Mouse (Mus musculus) lung, embryonic 16.5 days (tissue): ENCODE data around the gene Mctp2. TPM values are rescaled to one million over a fixed set of nuclear protein-coding genes. Genes with fewer than 3 reads are reported as not detected.
A peak's percentile ranks its signal among the peaks of the same experiment; 100 is the strongest.

Experiments used
- ATAC-seq: fragments of 200-750 bp; cut with Nextera tagmentation; 2 replicates; pipeline ENCODE4 v1.8.0; 2017; ENCODE audit warnings: low read depth, mild to moderate bottlenecking, moderate library complexity
- H3K27ac ChIP-seq: fragments of 300-500 bp; sonication (generic); 2 replicates; pipeline ENCODE4 v1.5.1; 2014; ENCODE audit warnings: mild to moderate bottlenecking, control low read depth, low read length
- H3K27me3 ChIP-seq: fragments of 300-500 bp; sonication (generic); 2 replicates; pipeline ENCODE4 v1.6.1; 2014; ENCODE audit warnings: low read depth, low read length, mixed read lengths; ENCODE audit not compliant: control insufficient read depth, insufficient read depth
- H3K36me3 ChIP-seq: fragments of 300-500 bp; sonication (generic); 2 replicates; pipeline ENCODE4 v1.6.1; 2014; ENCODE audit warnings: low read length; ENCODE audit not compliant: control insufficient read depth, insufficient read depth
- H3K4me1 ChIP-seq: fragments of 300-500 bp; sonication (generic); replicated peaks from 2 replicates; pipeline ENCODE4 v1.6.1; 2014; ENCODE audit warnings: low read length, mixed read lengths; ENCODE audit not compliant: control insufficient read depth, insufficient read depth
- H3K4me2 ChIP-seq: fragments of 300-500 bp; sonication (generic); 2 replicates; pipeline ENCODE4 v1.6.1; 2014; ENCODE audit warnings: low read depth, low read length, control low read depth
- H3K4me3 ChIP-seq: fragments of 300-500 bp; sonication (generic); 2 replicates; pipeline ENCODE4 v1.5.1; 2014; ENCODE audit warnings: mild to moderate bottlenecking, low read length, control low read depth
- H3K9ac ChIP-seq: fragments of 300-500 bp; sonication (generic); 2 replicates; pipeline ENCODE4 v1.6.1; 2014; ENCODE audit warnings: low read length, control low read depth
- H3K9me3 ChIP-seq: fragments of 300-500 bp; sonication (generic); 2 replicates; pipeline ENCODE4 v1.6.1; 2016; ENCODE audit warnings: low read length; ENCODE audit not compliant: control insufficient read depth
- WGBS: fragments of 180-500 bp; shearing (Covaris S2); extraction: QIAGEN DNeasy Blood & Tissue Kit; methylation state at CpG from one replicate; pipeline ENCODE4 v1.1.7; 2014; 5-methylcytosine and 5-hydroxymethylcytosine counted together
- polyA plus RNA-seq: library from polyadenylated mRNA; unstranded; fragments of >200 nt; fragmentation: Nextera tagmentation; extraction: Ambion mirVana; gene quantifications from 2 replicates; pipeline ENCODE4 v1.2.1, GENCODE M21; 2015

The Mctp2 gene
- polyA plus RNA-seq, 1 experiment from 2014 or later, result 4.6 TPM

DNA sequence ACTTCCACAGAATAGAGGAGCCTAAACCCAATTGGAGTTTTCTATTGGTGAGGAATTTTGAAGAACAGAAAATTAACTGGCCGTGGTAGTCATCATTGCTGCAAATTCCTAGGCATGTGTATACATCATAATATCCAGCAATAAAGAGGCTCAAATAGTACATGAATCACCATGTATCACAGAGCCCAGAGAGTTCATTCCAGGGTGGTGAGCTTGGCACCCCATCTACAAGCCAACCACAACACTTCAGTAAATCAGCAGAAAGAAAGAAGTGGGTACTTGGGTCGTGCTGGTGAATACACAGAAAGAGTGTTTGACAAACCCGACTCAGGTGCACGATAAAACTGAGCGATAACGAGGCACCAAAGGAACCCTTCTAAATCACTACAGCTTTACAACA, 207.8 kb downstream of the Mctp2 start:
- H3K4me1 ChIP-seq, result no peaks in the 10 kb centered on the region
- H3K9ac ChIP-seq, result no peak overlapping the region
- H3K4me3 ChIP-seq, result no peak overlapping the region
- ATAC-seq, result peak; percentile 69
- H3K36me3 ChIP-seq, result no peaks in the 10 kb centered on the region
- H3K27ac ChIP-seq, result no peak overlapping the region
- no peak overlapping the region for H3K4me2 ChIP-seq
- no peaks in the 10 kb centered on the region for H3K27me3 ChIP-seq
- H3K9me3 ChIP-seq, result no peaks in the 10 kb centered on the region
- 71% methylated on average over 6 of the region's 6 CpGs for WGBS

DNA sequence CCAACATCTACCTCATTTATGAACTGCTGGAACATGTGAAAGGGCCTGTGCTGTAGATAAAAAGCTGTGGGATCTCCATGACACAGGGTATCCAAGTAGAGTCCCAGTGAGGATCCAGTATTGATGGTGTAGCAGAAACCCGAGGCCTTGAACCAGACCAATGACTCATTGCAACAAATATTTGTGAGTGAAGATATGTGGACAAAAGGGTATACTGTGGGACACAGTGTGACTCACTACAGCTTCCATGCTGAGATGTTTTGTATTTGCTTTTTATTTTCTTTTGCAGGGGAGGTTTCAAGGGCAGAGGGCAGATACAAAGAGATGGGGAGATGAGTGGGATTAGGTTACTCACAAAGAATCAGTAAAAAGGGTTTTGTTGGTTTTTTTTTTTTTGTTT, 209.4 kb downstream of the Mctp2 start:
- no peaks in the 10 kb centered on the region for H3K36me3 ChIP-seq
- no peaks in the 10 kb centered on the region for H3K27me3 ChIP-seq
- no peak overlapping the region for H3K9ac ChIP-seq
- no peak for ATAC-seq
- no peak overlapping the region for H3K4me2 ChIP-seq
- H3K9me3 ChIP-seq, result no peaks in the 10 kb centered on the region
- no peak overlapping the region for H3K27ac ChIP-seq
- 83% methylated on average over 1 of the region's 1 CpGs for WGBS
- H3K4me3 ChIP-seq, result no peak overlapping the region
- H3K4me1 ChIP-seq, result no peaks in the 10 kb centered on the region

DNA sequence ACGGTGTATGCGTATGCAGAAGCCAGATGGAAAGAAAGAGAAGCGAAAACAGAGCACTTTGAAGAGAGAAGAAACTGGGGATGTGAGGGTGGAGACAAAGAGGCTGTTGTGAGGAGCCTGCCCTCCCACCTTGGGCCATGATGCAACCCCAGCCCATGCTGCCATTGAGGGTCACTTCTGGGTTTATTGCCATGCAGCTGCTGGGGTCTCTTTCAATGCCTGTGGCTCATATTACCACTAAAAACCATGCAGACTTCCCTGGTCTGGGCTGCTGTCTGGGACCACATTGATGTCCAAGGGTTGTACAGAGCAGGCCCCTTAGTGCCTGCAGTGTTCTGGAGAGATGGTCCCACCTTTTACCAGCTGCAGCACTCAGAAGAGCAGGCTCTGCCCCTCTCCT, 210.0 kb downstream of the Mctp2 start:
- 93% methylated on average over 3 of the region's 3 CpGs for WGBS
- Histone ChIP-seq H3K4me2 (no peak overlapping the region), H3K4me1 (no peaks in the 10 kb centered on the region), H3K4me3 (no peak overlapping the region), H3K9me3 (no peaks in the 10 kb centered on the region), H3K27ac (no peak overlapping the region), H3K27me3 (no peaks in the 10 kb centered on the region), H3K36me3 (no peaks in the 10 kb centered on the region), H3K9ac (no peak overlapping the region)
- no peak for ATAC-seq

DNA sequence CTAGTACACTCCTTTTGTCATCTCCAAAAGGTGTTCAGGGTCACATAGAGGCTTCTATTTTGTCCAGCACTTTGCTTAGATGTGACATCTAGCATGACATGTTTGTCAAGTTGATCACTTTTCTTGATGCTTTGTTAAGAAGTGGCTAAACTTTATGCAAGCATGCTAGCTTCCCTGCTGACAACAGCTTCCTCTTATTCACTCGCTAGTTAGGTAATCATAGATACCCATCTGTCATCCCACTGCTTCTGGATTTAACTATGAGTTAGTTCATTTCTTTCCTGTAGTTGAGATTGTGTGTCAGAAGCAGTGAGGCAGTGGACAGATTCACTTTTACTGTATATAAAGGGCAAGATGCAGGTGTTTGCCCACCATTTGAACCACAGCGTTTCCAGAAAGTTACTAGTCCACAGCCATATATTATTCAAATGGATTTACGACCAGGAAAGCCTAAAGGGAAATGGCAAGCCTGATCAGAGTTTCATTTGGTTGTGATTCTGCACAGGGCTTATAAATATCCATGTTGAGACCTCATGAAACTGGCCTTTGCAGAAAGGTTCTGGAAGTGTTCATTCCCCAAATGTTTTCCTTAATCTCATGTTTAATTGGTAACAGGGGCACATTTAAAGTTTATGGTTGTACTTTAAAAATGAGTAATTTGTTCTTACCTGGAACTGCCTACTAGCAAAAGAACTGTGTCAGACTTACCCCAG, 216.8 kb downstream of the Mctp2 start:
- Histone ChIP-seq H3K4me2 (no peak overlapping the region), H3K36me3 (no peaks in the 10 kb centered on the region), H3K4me3 (no peak overlapping the region), H3K27ac (no peak overlapping the region), H3K9ac (no peak overlapping the region), H3K27me3 (no peaks in the 10 kb centered on the region), H3K4me1 (no peaks in the 10 kb centered on the region), H3K9me3 (no peaks in the 10 kb centered on the region)
- WGBS, result 69% methylated on average over 3 of the region's 3 CpGs
- no peak for ATAC-seq

DNA sequence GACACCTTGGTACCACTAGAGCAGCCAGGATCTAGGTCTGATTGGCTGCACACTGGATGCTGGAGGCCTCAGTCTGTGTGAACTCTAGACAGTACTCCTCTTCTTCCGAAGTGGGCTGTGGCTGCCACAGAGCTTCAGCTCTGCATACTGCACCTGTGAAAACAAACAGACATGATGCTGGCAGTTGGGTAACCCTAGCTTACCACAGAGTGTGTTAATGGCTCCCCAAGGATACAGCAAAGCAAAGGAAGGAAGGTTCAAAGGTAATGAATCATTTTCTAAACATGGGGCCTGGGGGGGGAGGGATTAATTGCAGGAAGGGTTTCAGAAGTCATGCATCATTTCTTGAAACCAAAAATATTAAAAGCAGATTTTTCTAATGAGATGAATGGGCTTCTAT, 225.7 kb downstream of the Mctp2 start:
- WGBS, result 38% methylated on average over 1 of the region's 1 CpGs

DNA sequence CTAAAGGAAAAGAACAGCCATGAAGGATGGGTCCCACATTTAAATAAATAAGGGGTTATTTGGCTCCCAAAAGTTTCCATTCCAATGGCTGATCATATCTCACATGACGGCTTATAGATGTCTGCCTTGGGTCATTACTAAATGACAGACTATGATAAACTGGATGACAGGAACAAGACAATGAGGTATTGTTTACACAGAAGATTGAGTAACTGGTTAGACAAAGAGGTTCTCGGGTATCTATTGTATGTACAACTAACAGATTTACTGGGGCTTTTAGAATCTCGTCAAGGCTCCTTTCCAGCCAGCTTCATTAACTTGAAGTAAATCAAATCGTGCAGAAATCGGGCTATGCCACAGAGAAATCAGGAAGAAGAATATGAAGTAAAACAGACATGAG, 227.5 kb downstream of the Mctp2 start:
- Histone ChIP-seq H3K4me1 (no peaks in the 10 kb centered on the region), H3K36me3 (no peaks in the 10 kb centered on the region), H3K27ac (no peak overlapping the region), H3K9me3 (no peaks in the 10 kb centered on the region), H3K4me3 (no peak overlapping the region), H3K27me3 (no peaks in the 10 kb centered on the region), H3K9ac (no peak overlapping the region), H3K4me2 (no peak overlapping the region)
- no peak for ATAC-seq
- 22% methylated on average over 5 of the region's 5 CpGs for WGBS

More for the DNA sequence above, 225.7 kb downstream of the Mctp2 start:
- Histone ChIP-seq H3K4me3 (no peak overlapping the region), H3K27me3 (no peaks in the 10 kb centered on the region), H3K36me3 (no peaks in the 10 kb centered on the region), H3K4me2 (no peak overlapping the region), H3K9ac (no peak overlapping the region), H3K9me3 (no peaks in the 10 kb centered on the region), H3K4me1 (no peaks in the 10 kb centered on the region), H3K27ac (no peak overlapping the region)
- ATAC-seq, result no peak

DNA sequence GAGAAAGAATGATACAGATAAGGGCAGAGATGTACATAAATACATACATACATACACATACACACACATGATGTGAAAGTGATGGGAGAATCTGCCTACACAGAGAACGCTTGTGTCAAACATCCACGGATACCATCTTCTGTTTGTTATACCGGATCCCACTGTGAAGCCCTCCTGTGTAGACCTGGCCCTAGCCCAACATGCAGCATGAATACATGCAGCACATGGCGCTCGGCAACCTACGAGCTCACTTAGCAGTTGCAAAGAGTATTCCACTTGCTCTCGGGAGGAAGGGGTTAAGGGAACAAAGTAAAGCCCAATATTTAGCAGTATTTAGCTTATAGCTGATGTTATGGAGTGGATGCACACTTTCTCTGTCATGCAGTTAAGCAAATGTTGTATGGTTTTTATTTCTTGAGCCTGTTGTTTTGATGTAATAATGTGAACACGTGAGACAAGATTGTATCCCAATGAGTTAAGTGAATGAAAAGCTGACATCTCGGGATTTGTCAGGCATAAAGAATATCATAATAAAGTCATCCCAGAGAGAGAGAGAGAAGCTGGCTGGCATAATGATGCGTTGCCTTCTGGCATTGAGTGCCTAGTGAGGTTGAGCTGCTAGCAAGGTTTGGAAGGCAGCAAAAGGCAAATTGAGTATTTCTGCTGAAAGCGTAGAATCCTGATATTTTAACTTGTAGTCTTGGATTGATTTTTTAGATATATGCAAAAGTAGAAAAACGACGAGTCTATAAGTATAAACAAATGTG, 234.8 kb downstream of the Mctp2 start:
- no peaks in the 10 kb centered on the region for H3K4me1 ChIP-seq
- H3K27me3 ChIP-seq, result no peaks in the 10 kb centered on the region
- H3K9me3 ChIP-seq, result no peaks in the 10 kb centered on the region
- H3K4me3 ChIP-seq, result no peak overlapping the region
- H3K36me3 ChIP-seq, result no peaks in the 10 kb centered on the region
- WGBS, result 78% methylated on average over 13 of the region's 13 CpGs
- no peak overlapping the region for H3K9ac ChIP-seq
- H3K27ac ChIP-seq, result no peak overlapping the region
- no peak for ATAC-seq
- H3K4me2 ChIP-seq, result no peak overlapping the region

DNA sequence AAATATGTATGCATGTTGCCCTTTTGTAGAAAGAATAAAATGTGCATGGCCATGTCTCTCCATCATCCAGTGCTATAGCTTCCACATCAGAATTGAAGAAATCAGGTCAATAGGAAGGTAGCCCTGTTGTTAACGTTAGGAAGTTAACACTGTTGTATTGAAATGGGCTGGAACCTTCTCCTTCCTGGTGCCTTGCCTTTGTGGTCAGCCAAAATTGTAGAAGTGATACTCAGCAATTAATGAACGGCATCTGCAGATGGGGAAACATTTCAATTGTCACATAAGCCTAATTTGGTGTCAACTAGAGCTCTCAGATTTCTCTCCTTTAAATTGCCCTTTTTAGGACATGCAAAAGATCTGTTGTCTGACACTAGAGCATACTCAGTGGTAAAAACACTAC, 238.0 kb downstream of the Mctp2 start:
- no peak overlapping the region for H3K4me2 ChIP-seq
- H3K27ac ChIP-seq, result no peak overlapping the region
- WGBS, result 67% methylated on average over 2 of the region's 2 CpGs
- no peak overlapping the region for H3K9ac ChIP-seq
- no peaks in the 10 kb centered on the region for H3K9me3 ChIP-seq
- H3K4me1 ChIP-seq, result no peaks in the 10 kb centered on the region
- no peak for ATAC-seq
- no peaks in the 10 kb centered on the region for H3K36me3 ChIP-seq
- H3K4me3 ChIP-seq, result no peak overlapping the region
- no peaks in the 10 kb centered on the region for H3K27me3 ChIP-seq

DNA sequence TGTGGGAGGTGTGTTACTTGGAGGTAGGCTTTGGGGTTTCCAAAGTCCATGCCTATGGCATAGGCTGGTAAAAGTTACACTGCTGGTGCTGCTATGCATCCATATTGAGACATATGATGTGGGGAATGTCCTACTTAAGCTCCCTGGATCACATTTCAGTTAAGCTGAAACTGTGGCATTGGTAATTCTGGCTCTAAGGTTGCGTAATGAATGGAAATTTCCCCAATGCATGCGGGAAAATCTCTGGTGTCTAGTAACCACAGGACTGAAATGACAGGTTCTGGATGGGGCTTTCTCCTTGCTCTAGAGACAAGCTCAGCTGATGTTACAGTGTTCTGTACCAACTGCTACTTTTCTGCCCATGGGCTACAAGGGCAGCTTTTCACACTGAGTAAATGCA, 240.1 kb downstream of the Mctp2 start:
- Histone ChIP-seq H3K27me3 (no peaks in the 10 kb centered on the region), H3K4me2 (no peak overlapping the region), H3K9me3 (no peaks in the 10 kb centered on the region), H3K27ac (no peak overlapping the region), H3K36me3 (no peaks in the 10 kb centered on the region), H3K4me3 (no peak overlapping the region), H3K4me1 (no peaks in the 10 kb centered on the region), H3K9ac (no peak overlapping the region)
- no peak for ATAC-seq
- 89% methylated on average over 2 of the region's 2 CpGs for WGBS
